ENCODE assay signal across 13 mouse cellular contexts in genomic region chr1:106628279-106628678, GRCm38 (mm10).
"Had no signal": no experiment of that assay in that cellular context is flagged by ENCODE, and none has a peak within 500 bp of the region (broad histone marks: within the 10 kb centered on the region; RNA-seq: fewer than 3 reads in every experiment).

No protein-coding gene starts in this region.

- H3K27me3 ChIP-seq: limb, embryonic 13.5 days; liver, embryonic 12.5 days; liver, embryonic 15.5 days; lung, embryonic 15.5 days; neural tube, embryonic 12.5 days; neural tube, embryonic 15.5 days; stomach, embryonic 15.5 days had no signal

- H3K36me3 ChIP-seq: limb, embryonic 10.5 days; limb, embryonic 13.5 days; liver, embryonic 12.5 days; liver, embryonic 15.5 days; lung, embryonic 15.5 days; neural tube, embryonic 12.5 days; neural tube, embryonic 15.5 days; stomach, embryonic 15.5 days had no signal

- DNase-seq: kidney, adult 11 months; right cerebral cortex, adult 18-20 months; right cerebral cortex, postnatal 14 days; right cerebral cortex, postnatal 4 days; thymus, adult 18-20 months had no signal
